Mouse (Mus musculus): ENCODE data around the gene Setd2. TPM values are rescaled to one million over a fixed set of nuclear protein-coding genes. Genes with fewer than 3 reads are reported as not detected.
A peak's percentile ranks its signal among the peaks of the same experiment; 100 is the strongest.

The Setd2 gene
- total RNA-seq, 2 experiments from 2014 or later: 66.7 to 85.4 TPM

- DNase-seq: no peak
These were observed 122.6 kb downstream of the Setd2 start for GRCm38 (mm10) chr9:110654726-110655650.

- no peak for DNase-seq
These were observed 123.2 kb downstream of the Setd2 start for GRCm38 (mm10) chr9:110655651-110656007.

GRCm38 (mm10) chr9:110656249-110657221 lies 124.1 kb downstream of the Setd2 start, which contains the start of gene Ccdc12:
TSS of gene Ccdc12 (plus strand) at chr9:110656503.
- peak; percentile 94 for DNase-seq

GRCm38 (mm10) chr9:110657474-110658078 lies 125.2 kb downstream of the Setd2 start:
- DNase-seq: peak; percentile 49

GRCm38 (mm10) chr9:110659521-110659920 lies 127.1 kb downstream of the Setd2 start:
- DNase-seq: no peak

GRCm38 (mm10) chr9:110660208-110660607 lies 127.8 kb downstream of the Setd2 start:
- DNase-seq: no peak

- no peak for DNase-seq
These were observed 128.6 kb downstream of the Setd2 start for GRCm38 (mm10) chr9:110660856-110661612.

DNA sequence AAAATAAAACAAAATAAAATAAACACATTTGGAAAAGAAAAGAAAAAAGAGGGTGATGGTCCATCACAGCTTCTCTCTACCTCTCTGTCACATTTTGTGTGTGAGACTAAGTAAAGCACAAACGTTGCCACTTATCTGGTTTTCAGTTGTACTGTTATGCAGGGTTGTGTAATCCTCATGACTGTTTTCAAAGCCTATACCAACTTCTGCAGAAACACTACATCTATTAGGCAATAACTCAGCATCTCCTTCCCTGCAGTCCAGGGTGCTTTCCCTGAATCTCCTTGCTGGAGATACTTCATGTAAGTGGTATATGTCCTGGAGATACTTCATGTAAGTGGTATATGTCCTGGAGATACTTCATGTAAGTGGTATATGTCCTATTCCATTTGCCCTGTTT lies 130.4 kb downstream of the Setd2 start:
- no peak for DNase-seq

- DNase-seq: no peak
These were observed 133.5 kb downstream of the Setd2 start for GRCm38 (mm10) chr9:110665912-110666311.

DNA sequence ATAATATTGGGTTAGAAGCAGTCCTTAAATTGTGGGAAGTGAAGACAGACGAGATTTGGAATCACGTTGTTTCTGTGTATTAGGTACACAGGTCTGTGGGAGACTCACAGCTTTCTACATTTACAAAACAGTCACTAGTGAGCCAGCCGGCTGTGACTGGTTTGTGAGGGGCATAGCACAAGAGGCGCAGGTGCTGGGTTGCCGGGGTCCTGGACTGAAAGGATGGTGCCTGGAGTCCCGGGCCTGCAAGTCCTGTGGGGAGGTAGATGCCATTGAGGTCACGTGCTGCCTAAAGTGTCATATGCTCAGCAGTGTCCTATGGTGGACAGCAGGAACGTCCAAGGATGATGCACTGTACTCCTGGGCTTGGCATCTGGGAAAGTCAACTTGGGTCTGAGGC lies 134.0 kb downstream of the Setd2 start:
- DNase-seq: no peak

- DNase-seq: no peak
These were observed 134.9 kb downstream of the Setd2 start for GRCm38 (mm10) chr9:110667219-110667836.

Small RNA genes lying within 50 kb of the gene (microRNA-seq; reads per million reads assigned to microRNA genes)
- gene Mir8107: not detected

Other genes with a start within 250 kb of the Setd2 start
- 1 to 10 TPM; 6.2 to 9.2 TPM for gene Elp6, start 227.4 kb upstream of the Setd2 start, total RNA-seq (2021)
- gene Scap, start 199.3 kb upstream of the Setd2 start, total RNA-seq (2021): 10 to 100 TPM; 76.4 to 83.9 TPM
- 10 to 100 TPM; 33.4 to 38.8 TPM for gene Ptpn23, start 124.4 kb upstream of the Setd2 start, total RNA-seq (2021)
- 10 to 100 TPM; 25.5 to 35.5 TPM for gene Ngp, start 112.8 kb upstream of the Setd2 start, total RNA-seq (2021)
- gene Klhl18, start 55.9 kb upstream of the Setd2 start, total RNA-seq (2021): 10 to 100 TPM; 12.3 to 13.8 TPM
- gene Kif9, start 55.6 kb upstream of the Setd2 start, total RNA-seq (2021): under 1 TPM; 0.45 to 0.79 TPM
- gene Nradd, start 91.9 kb downstream of the Setd2 start, total RNA-seq (2021): 1 to 10 TPM; 7.7 to 9.8 TPM
- gene Nbeal2, start 121.6 kb downstream of the Setd2 start, total RNA-seq (2021): 10 to 100 TPM in 1 of 2 experiments, 1 to 10 TPM in 1; 8.2 to 12.0 TPM
- 10 to 100 TPM; 64.3 to 66.0 TPM for gene Ccdc12, start 123.9 kb downstream of the Setd2 start, total RNA-seq (2021)
- 10 to 100 TPM; 10.6 to 78.0 TPM for gene Myl3, start 209.3 kb downstream of the Setd2 start, total RNA-seq (2021)
- 10 to 100 TPM; 13.4 to 13.9 TPM for gene Pth1r, start 214.5 kb downstream of the Setd2 start, total RNA-seq (2021)